Mouse (Mus musculus) MEL (cell line): ENCODE data around the gene Car15.

Experiments
- BHLHE40 ChIP-seq: IDR thresholded peaks from 2 replicates; pipeline ENCODE4 v1.6.1; 2012; ENCODE audit warnings: low read depth, mild to moderate bottlenecking, inconsistent platforms, low read length, improper control_type of control experiment, borderline replicate concordance
- CTCF ChIP-seq, 3 experiments: IDR thresholded peaks in 2 of 3; conservative IDR thresholded peaks in 1 of 3; 2 replicates each; pipeline ENCODE4 v1.5.1; 2011 to 2012; ENCODE audit warnings: low read length in 3 of 3, low read depth in 2 of 3, mild to moderate bottlenecking in 2 of 3, improper control_type of control experiment in 1 of 3, inconsistent platforms in 1 of 3, mixed read lengths in 1 of 3, moderate library complexity in 1 of 3; ENCODE audit not compliant: control insufficient read depth in 1 of 3, insufficient read depth in 1 of 3, poor library complexity in 1 of 3, severe bottlenecking in 1 of 3
- ELF1 ChIP-seq: IDR thresholded peaks from 2 replicates; pipeline ENCODE4 v1.6.1; 2014; ENCODE audit warnings: low read depth, mild to moderate bottlenecking, inconsistent platforms, low read length, improper control_type of control experiment, moderate library complexity
- GATA1 ChIP-seq: IDR thresholded peaks from 2 replicates; pipeline ENCODE4 v1.6.1; 2011; ENCODE audit warnings: low read depth, low read length, improper control_type of control experiment
- HCFC1 ChIP-seq: IDR thresholded peaks from 2 replicates; pipeline ENCODE4 v1.6.1; 2012; ENCODE audit warnings: low read depth, mild to moderate bottlenecking, inconsistent platforms, low read length, improper control_type of control experiment, moderate library complexity
- MYC ChIP-seq: IDR thresholded peaks from 2 replicates; pipeline ENCODE4 v1.6.1; 2011; ENCODE audit warnings: low read depth, mild to moderate bottlenecking, low read length, improper control_type of control experiment, moderate library complexity
- RCOR1 ChIP-seq: IDR thresholded peaks from 2 replicates; pipeline ENCODE4 v1.6.1; 2012; ENCODE audit warnings: low read depth, mild to moderate bottlenecking, inconsistent platforms, low read length, improper control_type of control experiment
- SIN3A ChIP-seq: IDR thresholded peaks from 2 replicates; pipeline ENCODE4 v1.6.1; 2012; ENCODE audit warnings: low read length, improper control_type of control experiment, inconsistent platforms
- TBP ChIP-seq: IDR thresholded peaks from 2 replicates; pipeline ENCODE4 v1.8.0; 2011; ENCODE audit warnings: low read depth, low read length, improper control_type of control experiment
- ZMIZ1 ChIP-seq: IDR thresholded peaks from 2 replicates; pipeline ENCODE4 v1.6.1; 2012; ENCODE audit warnings: low read depth, mild to moderate bottlenecking, inconsistent platforms, low read length, improper control_type of control experiment, moderate library complexity

GRCm38 (mm10) chr16:17879571-17879970, 41.4 kb upstream of the Car15 start:
- no peak for TF ChIP-seq CTCF (IDR thresholded peaks at IDR 0.05 in 2 of 3, conservative IDR thresholded peaks at IDR 0.05 in 1 of 3; ENCODE audit: control insufficient read depth in 1 of 3, insufficient read depth in 1 of 3, low read depth in 2 of 3, low read length in 3 of 3, poor library complexity in 1 of 3, severe bottlenecking in 1 of 3)
- no peak for TF ChIP-seq RCOR1
- no peak for TF ChIP-seq TBP
- TF ChIP-seq ZMIZ1: no peak
- no peak for TF ChIP-seq ELF1
- TF ChIP-seq GATA1: no peak
- TF ChIP-seq MYC: no peak
- TF ChIP-seq HCFC1: no peak
- no peak for TF ChIP-seq BHLHE40
- no peak for TF ChIP-seq SIN3A
